Mouse (Mus musculus) stomach, postnatal 0 days (tissue): ENCODE measurements around the gene Tmem189. TPM values are rescaled to one million over a fixed set of nuclear protein-coding genes. Genes with fewer than 3 reads are reported as not detected.

ENCODE experiments used
- ATAC-seq: fragments of 200-750 bp; cut with Nextera tagmentation; 2 replicates; pipeline ENCODE4 v1.8.0; 2017; ENCODE audit not compliant: low FRiP score, low TSS enrichment
- DNase-seq: peaks from one replicate; pipeline ENCODE4 v3.0.0-alpha.2; 2016; ENCODE audit warnings: low spot score
- H3K27ac ChIP-seq: fragments of 300-500 bp; sonication (generic); replicated peaks from 2 replicates; pipeline ENCODE4 v1.5.1; 2014; ENCODE audit warnings: mild to moderate bottlenecking, control low read depth
- H3K27me3 ChIP-seq: fragments of 300-500 bp; sonication (generic); 2 replicates; pipeline ENCODE4 v1.6.1; 2014; ENCODE audit warnings: low read length; ENCODE audit not compliant: control insufficient read depth, insufficient read depth
- H3K36me3 ChIP-seq: fragments of 300-500 bp; sonication (generic); 2 replicates; pipeline ENCODE4 v1.6.1; 2014; ENCODE audit warnings: low read length, mixed read lengths; ENCODE audit not compliant: control insufficient read depth, insufficient read depth
- H3K4me1 ChIP-seq: fragments of 300-500 bp; sonication (generic); replicated peaks from 2 replicates; pipeline ENCODE4 v1.6.1; 2014; ENCODE audit warnings: antibody characterized with exemption; ENCODE audit not compliant: control insufficient read depth, insufficient read depth
- H3K4me2 ChIP-seq: fragments of 300-500 bp; sonication (generic); replicated peaks from 2 replicates; pipeline ENCODE4 v1.6.1; 2014; ENCODE audit warnings: low read depth, mild to moderate bottlenecking, control low read depth, moderate library complexity
- H3K4me3 ChIP-seq: fragments of 300-500 bp; sonication (generic); 2 replicates; pipeline ENCODE4 v1.5.1; 2014; ENCODE audit warnings: low read depth, low read length, control low read depth
- H3K9ac ChIP-seq: fragments of 300-500 bp; sonication (generic); 2 replicates; pipeline ENCODE4 v1.6.1; 2014; ENCODE audit warnings: mild to moderate bottlenecking, low read length, control low read depth, mixed read lengths
- H3K9me3 ChIP-seq: fragments of 300-500 bp; sonication (generic); 2 replicates; pipeline ENCODE4 v1.6.1; 2016; ENCODE audit warnings: low read length; ENCODE audit not compliant: control insufficient read depth
- CTCF ChIP-seq: IDR thresholded peaks from 2 replicates; pipeline ENCODE4 v1.5.1; 2016; ENCODE audit warnings: antibody characterized with exemption, low read depth, mild to moderate bottlenecking, moderate library complexity
- EP300 ChIP-seq: optimal IDR thresholded peaks from 2 replicates; pipeline ENCODE3; 2016; ENCODE audit warnings: antibody characterized with exemption
- WGBS: fragments of 180-500 bp; shearing (Covaris S2); extraction: QIAGEN DNeasy Blood & Tissue Kit; methylation state at CpG from one replicate; pipeline ENCODE4 v1.1.7; 2014; 5-methylcytosine and 5-hydroxymethylcytosine counted together
- polyA plus RNA-seq: library from polyadenylated mRNA; unstranded; fragments of >200 nt; fragmentation: Nextera tagmentation; extraction: Ambion mirVana; gene quantifications from 2 replicates; pipeline ENCODE4 v1.2.1, GENCODE M21; 2015

The Tmem189 gene
- polyA plus RNA-seq, 1 experiment from 2014 or later, result 74.6 TPM

DNA sequence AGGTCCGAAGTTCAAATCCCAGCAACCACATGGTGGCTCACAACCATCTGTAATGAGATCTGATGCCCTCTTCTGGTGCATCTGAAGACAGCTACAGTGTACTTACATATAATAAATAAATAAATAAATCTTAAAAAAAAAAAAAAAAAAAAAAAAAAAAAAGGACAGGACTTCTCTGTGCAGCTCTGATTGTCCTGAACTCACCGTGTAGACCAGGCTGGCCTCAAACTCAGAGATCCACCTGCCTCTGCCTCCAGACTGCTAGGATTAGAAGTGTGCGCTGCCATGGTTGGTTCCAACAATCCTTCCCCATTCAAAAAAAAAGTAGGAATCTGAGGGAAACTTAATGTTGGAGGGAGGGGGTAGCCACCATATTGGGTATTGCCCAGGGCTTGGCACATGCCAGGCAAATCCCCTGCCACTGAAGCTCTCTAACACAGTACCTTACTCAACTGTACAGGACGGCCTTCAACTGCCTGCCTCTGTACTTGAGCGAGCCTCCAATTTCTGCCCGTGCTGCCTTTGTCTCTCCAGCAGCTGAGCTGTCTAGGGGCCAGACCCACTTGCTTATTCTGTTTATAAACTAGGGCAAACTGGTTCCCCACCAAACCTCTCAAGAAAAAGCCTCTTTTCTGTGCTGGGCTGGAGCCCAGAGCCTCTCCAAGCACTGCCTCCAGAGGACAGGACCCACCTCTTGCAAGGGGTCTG lies 65.1 kb downstream of the Tmem189 start:
- no peak for ATAC-seq
- Histone ChIP-seq H3K9me3 (no peaks in the 10 kb centered on the region), H3K27me3 (no peaks in the 10 kb centered on the region), H3K9ac (no peak overlapping the region), H3K4me3 (no peak overlapping the region), H3K4me2 (no peak overlapping the region), H3K36me3 (peaks cover 6% of the 10 kb centered on the region; the same call in 1 of the 2 replicates), H3K27ac (no peak overlapping the region), H3K4me1 (peaks cover 5% of the 10 kb centered on the region; the same call in 1 of the 2 replicates)
- DNase-seq, result no peak
- TF ChIP-seq CTCF, result no peak
- no peak for TF ChIP-seq EP300
- 83% methylated on average over 5 of the region's 6 CpGs for WGBS

DNA sequence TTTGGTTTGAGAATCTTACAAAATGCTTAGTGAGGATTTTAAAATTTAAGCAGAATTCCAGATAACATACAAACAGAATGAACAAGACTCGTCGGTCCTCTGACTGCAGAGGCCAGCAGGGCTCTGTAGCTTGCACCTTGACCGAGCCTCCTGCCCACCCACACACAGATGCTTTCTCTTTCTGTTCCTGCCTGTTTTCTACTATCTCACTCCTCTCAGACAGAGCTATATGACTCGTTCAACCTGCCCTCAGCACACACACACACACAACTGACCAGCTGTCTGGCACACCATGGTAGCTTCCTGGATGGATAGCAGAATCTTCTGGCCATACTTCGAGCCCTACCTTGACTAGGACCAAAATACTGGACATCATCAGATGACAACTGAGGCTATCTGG lies 66.7 kb downstream of the Tmem189 start:
- Histone ChIP-seq H3K36me3 (peaks cover 3% of the 10 kb centered on the region; the same call in 1 of the 2 replicates), H3K9ac (no peak overlapping the region)

DNA sequence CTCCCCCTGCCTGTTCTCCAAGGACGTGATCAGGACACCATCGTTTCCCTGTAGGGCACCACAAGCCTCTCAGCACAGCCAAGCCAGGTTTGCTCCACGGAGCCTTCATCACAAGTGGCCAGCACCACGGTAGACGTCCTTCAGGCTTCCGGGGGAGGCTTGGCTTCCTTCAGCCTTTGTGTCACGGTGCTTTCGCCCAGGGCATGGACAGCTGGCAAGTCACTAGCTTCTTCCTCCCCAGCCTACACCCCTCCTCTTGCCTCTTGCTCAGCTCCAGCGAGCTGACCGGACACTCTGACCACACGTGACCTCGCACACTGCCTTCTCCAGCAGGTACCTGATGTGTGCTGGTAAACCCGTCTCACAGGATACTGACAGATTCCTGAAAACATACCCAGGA lies 67.3 kb downstream of the Tmem189 start:
- H3K4me2 ChIP-seq, result no peak overlapping the region
- WGBS, result 70% methylated on average over 13 of the region's 13 CpGs
- peak; percentile 30; the same call in 1 of the 2 replicates for ATAC-seq
- H3K27ac ChIP-seq, result 0 out of 2 replicates have a peak overlapping the region, but pooled peaks have one; percentile 18
- TF ChIP-seq CTCF, result no peak
- no peak for TF ChIP-seq EP300
- no peak overlapping the region for H3K9ac ChIP-seq
- H3K9me3 ChIP-seq, result no peaks in the 10 kb centered on the region
- no peak overlapping the region for H3K4me3 ChIP-seq
- H3K4me1 ChIP-seq, result no peaks in the 10 kb centered on the region
- H3K27me3 ChIP-seq, result no peaks in the 10 kb centered on the region
- no peak for DNase-seq
- H3K36me3 ChIP-seq, result peaks cover 3% of the 10 kb centered on the region; the same call in 1 of the 2 replicates

More for the DNA sequence above, 66.7 kb downstream of the Tmem189 start:
- Histone ChIP-seq H3K27ac (0 out of 2 replicates have a peak overlapping the region, but pooled peaks have one; percentile 40), H3K4me1 (no peaks in the 10 kb centered on the region), H3K9me3 (no peaks in the 10 kb centered on the region), H3K4me3 (no peak overlapping the region), H3K4me2 (no peak overlapping the region), H3K27me3 (no peaks in the 10 kb centered on the region)
- TF ChIP-seq EP300, result no peak
- DNase-seq, result no peak
- 50% methylated on average over 5 of the region's 5 CpGs for WGBS
- ATAC-seq, result no peak

DNA sequence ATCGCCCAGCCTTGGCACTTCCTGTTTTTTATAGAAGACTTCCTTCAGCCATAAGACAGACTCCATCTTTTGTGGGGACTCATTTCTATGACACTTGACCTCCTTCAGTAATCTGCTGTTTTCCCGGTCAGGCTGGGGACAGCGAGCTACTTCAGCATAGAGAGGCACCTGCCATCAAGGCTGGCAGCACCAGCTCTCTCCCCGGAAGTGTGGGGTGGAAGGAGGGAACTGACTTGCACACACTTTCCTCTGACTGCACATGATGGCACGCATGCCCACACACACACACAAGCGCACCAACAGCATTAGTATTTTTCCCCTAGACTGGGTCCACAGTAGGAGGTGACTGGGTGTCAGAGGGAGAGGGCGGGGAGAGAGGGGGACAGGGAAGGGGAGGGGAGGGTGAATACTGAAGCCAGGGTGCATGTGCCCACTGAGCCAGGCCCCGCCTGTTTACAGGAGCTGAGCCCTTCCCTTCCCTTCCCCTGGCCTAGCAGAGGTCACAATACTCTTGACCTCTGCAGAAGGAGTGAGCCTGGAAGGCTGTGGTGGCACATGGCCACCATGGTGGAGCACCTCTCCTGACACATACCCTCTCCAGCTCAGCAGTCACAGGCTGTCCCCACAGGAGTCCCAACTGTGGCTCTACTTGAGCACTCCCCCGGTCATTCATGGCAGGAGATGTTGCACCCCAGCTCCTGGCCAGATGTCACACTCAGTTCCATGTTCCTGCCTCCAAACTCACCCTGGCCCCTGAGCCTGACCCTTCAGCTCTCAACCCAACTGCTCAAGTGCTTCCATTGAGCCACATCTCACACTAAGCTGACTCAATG lies 68.2 kb downstream of the Tmem189 start:
- no peaks in the 10 kb centered on the region for H3K9me3 ChIP-seq
- no peaks in the 10 kb centered on the region for H3K27me3 ChIP-seq
- WGBS, result 70% methylated on average over 9 of the region's 9 CpGs
- H3K4me1 ChIP-seq, result no peaks in the 10 kb centered on the region
- no peak overlapping the region for H3K9ac ChIP-seq
- H3K36me3 ChIP-seq, result peaks cover 8% of the 10 kb centered on the region
- peak overlapping the region; percentile 56; the same call in 1 of the 2 replicates for H3K27ac ChIP-seq
- DNase-seq, result no peak
- no peak overlapping the region for H3K4me2 ChIP-seq
- peak; percentile 36; the same call in 1 of the 2 replicates for ATAC-seq
- H3K4me3 ChIP-seq, result no peak overlapping the region
- no peak for TF ChIP-seq CTCF
- no peak for TF ChIP-seq EP300

DNA sequence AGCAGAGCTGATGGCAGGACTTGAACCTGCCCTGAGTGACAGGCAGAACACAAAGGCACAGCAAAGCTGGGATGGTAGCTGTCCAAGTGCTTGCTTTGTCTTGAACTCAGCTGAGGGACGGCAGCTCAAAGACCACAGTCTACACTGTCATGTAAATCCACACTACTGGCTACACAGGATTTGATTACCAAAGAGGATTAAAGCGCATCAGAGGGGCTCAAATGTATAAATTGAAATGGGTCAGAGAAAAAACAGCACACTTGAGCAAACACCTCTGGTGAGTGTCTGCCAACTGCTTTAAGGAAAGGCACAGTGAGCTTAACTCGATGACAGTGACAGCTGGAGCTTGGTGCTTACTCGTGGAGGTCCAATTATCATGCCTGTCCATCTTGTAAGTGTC lies 72.2 kb downstream of the Tmem189 start:
- Histone ChIP-seq H3K4me2 (no peak overlapping the region), H3K36me3 (peaks cover 24% of the 10 kb centered on the region), H3K4me3 (no peak overlapping the region), H3K4me1 (no peaks in the 10 kb centered on the region), H3K9ac (no peak overlapping the region), H3K27ac (no peak overlapping the region), H3K9me3 (no peaks in the 10 kb centered on the region), H3K27me3 (no peaks in the 10 kb centered on the region)
- 51% methylated on average over 4 of the region's 4 CpGs for WGBS
- ATAC-seq, result no peak
- TF ChIP-seq EP300 (no peak), CTCF (no peak)
- no peak for DNase-seq

DNA sequence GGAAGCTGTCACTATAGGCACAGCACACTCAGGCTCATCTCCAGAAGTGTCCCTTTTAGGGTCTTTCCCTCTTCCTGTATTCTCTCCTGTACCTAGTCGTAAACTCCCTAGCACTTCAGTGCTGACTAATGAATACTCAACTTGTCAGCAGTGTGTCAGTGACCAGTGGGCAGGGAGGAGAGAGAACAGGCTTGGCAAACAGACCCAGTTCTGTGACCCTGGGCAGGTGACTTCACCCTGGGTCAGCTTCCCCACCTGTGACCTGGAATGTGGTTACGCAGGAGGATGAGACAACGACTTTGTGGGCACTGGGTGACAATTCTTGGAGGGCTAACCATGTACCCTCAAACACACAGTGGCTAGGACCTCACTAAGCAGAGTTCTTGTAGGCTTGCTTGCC lies 72.6 kb downstream of the Tmem189 start:
- H3K4me1 ChIP-seq, result no peaks in the 10 kb centered on the region
- no peak overlapping the region for H3K4me2 ChIP-seq
- WGBS, result 75% methylated on average over 3 of the region's 3 CpGs
- no peak overlapping the region for H3K27ac ChIP-seq
- no peaks in the 10 kb centered on the region for H3K9me3 ChIP-seq
- ATAC-seq (peak; percentile 9; the same call in 1 of the 2 replicates), DNase-seq (no peak)
- H3K9ac ChIP-seq, result no peak overlapping the region
- peaks cover 24% of the 10 kb centered on the region for H3K36me3 ChIP-seq
- H3K4me3 ChIP-seq, result no peak overlapping the region
- TF ChIP-seq CTCF, result no peak
- TF ChIP-seq EP300, result no peak
- no peaks in the 10 kb centered on the region for H3K27me3 ChIP-seq
